Mouse (Mus musculus) heart, adult 18-20 months (tissue): Measurements from ENCODE around the gene Mto1. TPM values are rescaled to one million over a fixed set of nuclear protein-coding genes. Genes with fewer than 3 reads are reported as not detected.
A peak's percentile ranks its signal among the peaks of the same experiment; 100 is the strongest.
"Not testable (repeated sequence)": the region's sequence is repeated elsewhere in the genome, so short reads cannot be mapped to it uniquely, and the experiment has no call there.

Source experiments
- DNase-seq, 2 experiments: peaks; one replicate each; pipeline ENCODE4 v3.0.0; 2021 to 2022; ENCODE audit warnings: mixed read lengths in 1 of 2
- total RNA-seq, 2 experiments: library from RNA; stranded (reverse); gene quantifications; 2 replicates each; pipeline ENCODE4 v1.2.3; 2021

The Mto1 gene
- total RNA-seq, 2 experiments from 2014 or later, result 21.9 to 25.0 TPM

DNA sequence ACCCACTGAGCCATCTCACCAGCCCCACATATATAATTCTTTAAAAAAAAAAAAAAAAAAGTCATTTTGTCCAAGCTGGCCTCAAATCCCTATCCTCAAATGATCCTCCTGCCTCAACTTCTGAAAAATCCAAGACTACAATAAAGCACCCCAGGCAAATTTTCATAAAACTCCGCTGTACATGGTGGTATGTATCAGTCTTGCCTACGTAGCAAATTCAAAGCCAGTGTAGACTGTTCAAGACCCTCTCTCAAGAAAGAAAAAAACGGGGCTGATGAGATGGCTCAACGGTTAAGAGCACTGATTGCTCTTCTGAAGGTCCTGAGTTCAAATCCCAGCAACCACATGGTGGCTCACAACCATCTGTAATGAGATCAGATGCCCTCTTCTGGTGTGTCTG is 27.9 kb downstream of the Mto1 start:
- no peak for DNase-seq

DNA sequence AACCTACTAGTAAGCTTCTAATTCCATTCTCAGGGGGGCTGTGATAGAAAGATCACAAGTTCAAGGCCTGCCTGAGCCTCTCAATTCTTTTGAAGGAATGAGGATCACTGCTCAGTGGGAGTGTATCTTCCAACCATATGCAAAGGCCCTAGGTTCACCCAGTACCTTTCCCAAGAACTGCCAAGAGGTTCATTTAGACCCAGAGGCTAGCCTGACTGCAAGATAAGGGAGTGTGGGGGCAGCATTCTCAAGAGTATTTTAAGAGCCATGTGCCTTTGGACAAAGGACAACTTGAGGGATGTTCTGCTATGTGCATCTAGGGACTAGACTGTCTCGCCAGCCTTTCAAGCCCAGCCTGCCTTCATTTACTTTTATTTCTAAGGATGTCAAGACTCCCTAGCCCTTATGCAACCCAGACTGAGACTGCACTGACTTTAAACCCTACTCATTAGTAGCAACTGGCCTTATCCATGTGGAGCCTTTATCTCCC is 28.6 kb downstream of the Mto1 start:
- peak in 1 of 2 experiments; percentile 8 for DNase-seq

DNA sequence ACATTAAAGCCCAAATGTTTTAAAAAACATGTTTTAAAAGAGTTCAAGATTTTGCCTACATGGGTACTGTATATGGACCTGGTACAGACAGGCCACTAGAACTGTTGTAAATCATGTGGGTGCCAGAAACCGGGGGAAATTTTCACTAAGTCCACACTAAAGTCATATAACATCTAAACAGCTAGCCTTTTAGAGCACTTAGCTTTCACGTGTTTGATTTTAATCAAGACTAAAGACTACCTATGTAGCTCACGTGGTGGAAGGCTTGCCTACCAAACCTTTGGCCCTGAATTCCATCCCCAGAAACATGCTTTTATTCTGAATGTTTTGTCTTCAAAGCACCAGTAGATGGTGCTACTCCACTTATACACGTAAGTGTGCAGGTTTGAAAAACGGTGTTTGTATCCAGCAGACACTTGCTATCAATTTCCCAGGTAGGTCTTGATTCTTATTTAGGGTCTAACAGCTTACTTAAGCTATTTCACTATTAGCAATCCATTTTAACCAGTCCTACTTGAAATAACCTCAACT is 29.1 kb downstream of the Mto1 start:
- DNase-seq, result peak in 1 of 2 experiments; percentile 25

DNA sequence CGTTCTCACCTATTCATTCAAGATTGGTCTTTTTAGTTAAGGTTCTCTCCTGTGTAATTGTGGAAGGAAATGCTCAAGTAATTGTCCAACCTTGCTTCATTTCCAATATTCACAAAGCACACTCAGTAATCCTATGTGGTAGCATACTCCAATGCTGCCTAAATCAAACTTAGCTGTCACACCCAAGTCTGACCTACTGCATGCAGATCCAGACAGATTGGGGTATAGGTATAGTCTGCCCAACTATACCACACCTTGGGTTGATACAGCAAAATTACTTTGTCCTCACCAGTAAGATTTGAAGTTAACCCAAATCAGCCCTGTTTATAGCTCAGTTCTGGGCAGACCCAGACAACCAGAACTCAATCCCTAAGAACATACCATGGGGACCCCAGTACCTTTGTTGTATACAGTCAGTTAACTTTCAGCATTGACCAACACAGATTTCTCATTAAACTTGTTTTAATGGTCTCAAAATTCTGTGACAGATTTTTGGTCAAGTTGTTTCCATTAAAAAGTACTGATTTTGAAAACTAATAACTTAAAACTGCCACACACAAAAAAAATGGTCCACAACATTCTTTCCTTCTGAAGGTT is 30.1 kb downstream of the Mto1 start:
- DNase-seq, result not testable (repeated sequence)

DNA sequence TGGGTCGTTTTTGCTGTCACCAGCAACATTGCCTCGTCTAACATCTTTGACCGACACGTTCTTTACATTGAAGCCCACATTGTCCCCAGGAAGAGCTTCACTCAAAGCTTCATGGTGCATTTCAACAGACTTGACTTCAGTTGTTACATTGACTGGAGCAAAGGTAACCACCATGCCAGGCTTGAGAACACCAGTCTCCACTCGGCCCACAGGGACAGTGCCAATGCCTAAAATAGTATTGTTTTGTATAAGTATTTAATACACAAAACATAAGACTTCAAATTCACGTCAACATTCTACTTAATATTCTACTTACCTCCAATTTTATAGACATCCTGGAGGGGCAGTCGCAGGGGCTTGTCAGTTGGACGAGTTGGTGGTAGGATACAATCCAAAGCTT is 31.3 kb downstream of the Mto1 start:
- not testable (repeated sequence) for DNase-seq

DNA sequence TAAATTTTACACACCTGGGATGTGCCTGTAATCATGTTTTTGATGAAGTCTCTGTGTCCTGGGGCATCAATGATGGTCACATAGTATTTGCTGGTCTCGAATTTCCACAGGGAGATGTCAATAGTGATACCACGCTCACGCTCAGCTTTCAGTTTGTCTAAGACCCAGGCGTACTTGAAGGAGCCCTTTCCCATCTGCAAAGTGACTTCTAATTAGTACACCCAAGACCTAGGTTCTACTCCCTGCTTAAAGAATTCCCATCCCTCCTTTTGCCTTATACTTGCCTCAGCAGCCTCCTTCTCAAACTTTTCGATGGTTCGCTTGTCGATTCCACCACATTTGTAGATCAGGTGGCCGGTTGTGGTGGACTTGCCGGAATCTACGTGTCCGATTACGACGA is 32.2 kb downstream of the Mto1 start:
- DNase-seq, result not testable (repeated sequence)

DNA sequence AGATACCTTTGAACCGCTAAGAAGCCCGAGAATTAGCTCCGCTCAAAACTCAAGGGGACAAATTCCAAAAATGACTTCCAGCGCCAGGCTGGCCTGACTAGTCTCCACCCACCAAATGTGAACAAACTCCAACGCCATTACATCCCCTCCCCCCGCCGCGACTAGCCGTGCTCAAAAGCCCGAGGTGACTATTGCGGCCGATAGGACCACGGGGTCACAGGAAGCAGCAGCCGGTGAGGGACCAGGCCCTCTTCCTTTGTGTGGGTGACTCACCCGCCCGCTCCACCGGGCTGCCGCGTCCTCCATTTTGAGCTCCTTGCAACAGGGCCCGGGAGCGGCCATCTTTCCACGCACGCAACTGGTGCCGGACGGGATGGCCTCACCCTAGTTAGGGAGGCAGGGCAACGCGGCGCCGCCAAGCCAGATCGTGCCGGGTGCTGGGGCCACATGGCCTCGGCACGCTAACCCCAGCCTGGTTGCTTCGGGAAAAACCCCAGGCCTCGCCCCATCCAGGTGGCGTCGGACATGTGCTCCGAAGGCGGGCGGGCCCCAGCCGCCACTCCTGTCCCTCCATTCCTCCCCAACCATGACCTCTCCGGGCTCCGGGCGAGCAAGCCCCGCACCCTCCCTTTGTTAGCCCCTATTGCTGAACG is 32.8 kb downstream of the Mto1 start:
- DNase-seq, result peak; percentile 78 to 79

DNA sequence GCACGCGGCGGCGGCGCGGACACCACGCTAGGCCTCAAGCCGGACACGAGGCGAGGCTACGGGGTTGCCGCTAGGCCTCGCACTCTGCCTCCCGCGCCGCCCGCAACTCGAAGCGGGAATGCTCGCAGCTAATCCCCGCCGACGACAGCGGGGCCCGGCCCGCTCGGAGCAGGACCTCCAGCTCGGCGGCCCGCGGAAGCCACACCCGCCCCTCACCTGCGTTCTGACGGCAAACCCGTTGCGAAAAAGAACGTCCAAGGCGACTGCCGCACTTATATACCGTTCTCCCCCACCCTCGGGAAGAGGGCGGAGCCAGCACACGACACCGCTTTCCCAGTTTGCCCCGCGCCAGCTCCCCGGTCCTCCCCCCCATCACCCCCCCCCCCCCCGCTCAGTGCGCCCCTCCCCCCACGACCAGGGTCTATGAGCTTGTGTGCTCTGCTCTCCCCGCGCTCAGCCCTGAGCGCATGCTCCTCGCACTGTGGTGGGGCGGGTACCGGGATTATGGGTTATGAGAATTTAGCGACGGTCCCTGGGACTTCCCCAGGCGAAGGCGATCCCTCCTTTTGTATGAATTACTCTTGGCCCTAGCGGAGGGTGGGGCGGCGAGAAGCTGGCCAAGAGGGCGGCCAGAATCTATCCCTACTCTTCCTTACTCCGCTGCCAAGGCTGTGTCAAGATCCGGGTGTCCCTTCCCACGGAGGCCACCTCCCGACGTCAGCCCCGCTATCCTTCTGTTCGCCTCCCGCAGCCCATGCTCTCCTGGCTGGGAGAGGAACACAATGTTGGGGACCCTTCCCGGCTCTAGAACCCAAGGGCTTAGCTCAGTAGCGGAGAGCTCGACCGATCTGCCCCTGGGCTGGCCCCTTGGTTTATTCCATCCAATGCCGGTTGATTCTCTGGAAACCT is 33.7 kb downstream of the Mto1 start:
- DNase-seq, result peak; percentile 95 to 98

DNA sequence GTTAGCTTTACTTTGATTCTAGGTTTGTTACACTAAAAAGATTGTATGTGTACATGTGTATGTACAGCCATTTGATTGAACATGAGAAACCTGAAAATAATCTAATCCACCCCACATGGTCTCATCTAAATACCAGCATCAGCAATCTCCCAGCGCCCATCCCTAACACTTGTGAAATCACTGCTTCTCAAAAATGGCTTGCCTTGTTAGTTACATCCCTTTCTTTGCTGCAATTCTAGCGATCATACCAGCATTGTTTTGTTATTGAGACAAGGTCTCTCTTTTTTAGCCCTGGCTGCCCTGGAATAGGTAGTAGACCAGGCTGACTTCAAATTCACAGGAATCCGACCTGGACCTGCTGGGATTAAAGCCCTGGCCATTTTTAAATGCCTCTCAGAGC is 34.4 kb downstream of the Mto1 start:
- no peak for DNase-seq

DNA sequence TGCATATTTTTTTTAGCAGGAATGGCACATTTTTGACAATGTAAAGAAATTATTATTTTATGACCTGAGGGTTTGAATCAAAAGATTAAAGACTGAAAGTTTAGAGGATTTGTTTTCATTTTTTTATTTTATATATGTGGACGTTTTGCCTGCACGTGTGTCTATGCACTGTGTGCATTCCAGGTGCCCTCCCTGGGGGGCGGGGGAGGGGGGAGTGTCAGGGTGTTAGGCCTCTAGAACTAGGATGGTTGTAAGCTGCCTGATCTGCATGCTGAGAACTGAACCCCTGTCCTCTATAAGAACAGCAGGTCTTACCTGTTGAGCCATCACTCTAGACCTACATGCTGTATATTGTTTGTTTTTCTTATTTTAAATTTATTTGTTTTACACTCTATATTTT is 36.7 kb downstream of the Mto1 start:
- DNase-seq, result no peak

DNA sequence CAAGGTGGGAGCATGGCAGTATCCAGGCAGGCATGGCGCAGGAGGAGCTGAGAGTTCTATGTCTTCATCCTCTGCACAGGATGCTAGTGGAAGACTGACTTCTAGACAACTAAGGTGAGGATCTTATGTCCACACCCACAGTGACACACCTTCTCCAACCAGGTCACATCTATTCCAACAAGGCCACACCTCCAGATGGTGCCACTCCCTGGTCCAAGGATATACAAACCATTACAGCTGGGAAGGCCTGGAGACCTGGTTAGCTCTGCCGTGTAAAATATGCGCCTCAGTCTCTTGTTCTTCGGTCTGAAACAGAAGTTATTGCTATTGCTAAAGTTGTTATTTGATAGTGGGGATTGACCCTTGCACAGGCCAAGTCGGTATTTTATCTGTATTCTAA is 40.0 kb downstream of the Mto1 start:
- not testable (repeated sequence) for DNase-seq

DNA sequence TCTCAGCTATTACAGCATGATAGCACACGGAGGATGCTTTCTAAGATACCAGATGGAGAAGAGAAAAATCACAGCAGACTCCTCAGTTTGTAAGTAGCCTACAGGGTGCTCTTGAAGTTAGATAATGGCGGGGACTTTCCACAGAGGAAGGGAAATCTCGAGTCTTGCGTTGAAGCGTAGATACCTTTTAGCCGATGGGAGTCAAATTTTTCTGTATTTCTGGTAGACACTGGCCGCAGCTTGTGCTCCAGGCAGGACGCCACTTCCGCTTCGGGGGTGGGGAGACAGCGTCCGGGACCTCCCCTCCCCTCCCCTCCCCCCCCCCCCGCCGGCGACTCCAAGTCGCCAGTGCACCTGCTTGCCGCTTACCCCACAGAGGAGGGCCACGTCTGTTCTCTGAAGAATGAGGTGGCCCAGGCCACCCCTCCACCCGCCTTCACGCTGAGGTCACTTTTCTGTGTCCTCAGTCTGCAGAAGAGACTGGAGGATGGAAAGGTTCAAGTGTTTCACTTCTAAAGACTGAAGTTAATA is 40.9 kb downstream of the Mto1 start, which contains the start of gene Eef1a1:
TSS of gene Eef1a1 (minus strand) at position 262 of the 531 bp plus-strand sequence.
- peak; percentile 77 for DNase-seq

DNA sequence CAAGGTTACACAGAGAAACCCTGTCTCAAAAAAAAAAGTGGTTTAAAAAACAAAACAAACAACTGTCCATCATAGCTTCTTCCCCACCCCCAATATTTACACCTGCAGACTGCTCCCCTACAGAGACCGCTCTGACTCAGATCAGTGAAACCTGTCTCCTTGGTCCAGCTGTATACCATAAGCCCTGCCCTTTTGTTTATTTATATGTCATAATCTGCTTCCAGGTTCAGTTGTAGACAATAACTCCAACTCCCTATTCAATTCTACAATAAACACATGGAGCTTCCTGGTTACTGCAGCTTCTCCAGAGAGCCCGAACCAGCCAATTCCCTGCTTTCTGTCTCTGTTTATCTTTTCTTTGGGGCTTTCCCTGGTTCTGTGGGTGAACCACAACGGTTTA is 43.2 kb downstream of the Mto1 start:
- DNase-seq, result no peak

DNA sequence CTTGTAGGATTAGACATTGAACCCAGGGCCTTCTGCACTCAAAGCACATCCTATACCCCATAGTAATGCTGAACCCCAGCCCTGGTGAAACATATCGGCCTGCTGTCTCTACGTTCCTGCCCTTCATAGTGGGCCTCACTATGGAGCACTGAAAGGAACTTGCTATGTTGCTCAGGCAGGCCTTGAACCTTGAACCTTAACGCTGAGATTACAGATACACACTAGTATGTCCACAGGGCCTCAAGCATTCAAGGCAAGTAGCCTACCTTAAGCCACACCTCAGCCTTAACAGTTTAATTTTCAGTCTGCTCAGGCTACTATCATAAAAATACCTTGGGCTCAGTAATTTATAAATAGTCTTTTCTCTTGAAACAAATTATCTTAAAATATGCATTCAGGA is 44.2 kb downstream of the Mto1 start:
- no peak for DNase-seq

DNA sequence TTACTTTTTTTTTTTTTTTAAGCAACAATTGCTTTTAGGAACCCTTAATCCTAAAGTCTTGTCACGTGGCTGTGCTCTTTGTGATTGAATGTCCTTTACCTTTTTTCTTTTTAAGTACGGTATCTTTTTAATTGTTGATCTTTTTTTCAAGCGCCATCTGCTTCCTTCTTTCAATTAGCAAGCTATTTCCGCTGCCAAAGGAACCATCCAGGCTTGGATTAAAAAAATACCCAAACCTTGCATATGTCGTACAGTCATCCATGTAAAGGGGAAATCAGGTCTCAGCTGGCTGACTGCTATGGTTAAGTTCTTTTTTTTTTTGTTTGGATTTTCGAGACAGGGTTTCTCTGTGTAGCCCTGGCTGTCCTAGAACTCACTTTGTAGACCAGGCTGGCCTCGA is 45.2 kb downstream of the Mto1 start:
- no peak for DNase-seq

DNA sequence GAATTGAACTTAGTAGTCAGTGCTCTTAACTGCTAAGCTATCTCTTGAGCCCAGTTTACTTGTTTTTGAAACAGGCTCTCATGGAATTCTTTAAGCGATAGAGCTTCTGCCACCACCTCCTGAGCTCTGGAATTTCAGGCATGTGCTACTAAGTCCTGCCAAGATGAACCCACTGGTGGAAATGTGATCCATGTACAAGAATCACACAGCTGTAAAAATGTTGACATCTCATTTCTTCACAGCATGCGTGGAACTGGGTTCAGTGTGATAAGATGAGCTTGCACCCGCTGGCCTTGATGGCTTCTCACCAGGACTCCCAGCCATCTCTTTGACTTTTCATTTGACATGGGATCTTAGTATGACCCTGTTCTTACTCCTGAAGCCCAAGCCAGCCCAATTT is 52.4 kb downstream of the Mto1 start:
- no peak for DNase-seq

DNA sequence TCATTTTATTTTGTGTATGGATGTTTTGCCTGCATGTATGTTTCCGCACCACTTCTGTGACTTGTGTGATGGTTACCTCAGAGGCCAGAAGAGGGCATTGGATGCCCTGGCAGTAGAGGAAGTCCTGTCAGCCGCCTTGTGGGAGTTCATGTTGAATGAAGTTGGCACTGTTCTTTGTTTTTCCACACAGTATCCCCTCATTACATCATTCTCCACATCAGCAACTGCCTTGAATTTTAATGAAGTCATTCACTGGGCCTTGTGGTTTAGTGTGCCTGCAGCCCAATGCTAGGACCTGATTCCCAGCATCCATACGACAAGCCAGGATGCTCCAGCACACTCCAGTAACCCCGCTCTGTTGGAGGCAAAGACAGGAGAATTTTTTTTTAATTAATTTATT is 53.3 kb downstream of the Mto1 start:
- no peak for DNase-seq

DNA sequence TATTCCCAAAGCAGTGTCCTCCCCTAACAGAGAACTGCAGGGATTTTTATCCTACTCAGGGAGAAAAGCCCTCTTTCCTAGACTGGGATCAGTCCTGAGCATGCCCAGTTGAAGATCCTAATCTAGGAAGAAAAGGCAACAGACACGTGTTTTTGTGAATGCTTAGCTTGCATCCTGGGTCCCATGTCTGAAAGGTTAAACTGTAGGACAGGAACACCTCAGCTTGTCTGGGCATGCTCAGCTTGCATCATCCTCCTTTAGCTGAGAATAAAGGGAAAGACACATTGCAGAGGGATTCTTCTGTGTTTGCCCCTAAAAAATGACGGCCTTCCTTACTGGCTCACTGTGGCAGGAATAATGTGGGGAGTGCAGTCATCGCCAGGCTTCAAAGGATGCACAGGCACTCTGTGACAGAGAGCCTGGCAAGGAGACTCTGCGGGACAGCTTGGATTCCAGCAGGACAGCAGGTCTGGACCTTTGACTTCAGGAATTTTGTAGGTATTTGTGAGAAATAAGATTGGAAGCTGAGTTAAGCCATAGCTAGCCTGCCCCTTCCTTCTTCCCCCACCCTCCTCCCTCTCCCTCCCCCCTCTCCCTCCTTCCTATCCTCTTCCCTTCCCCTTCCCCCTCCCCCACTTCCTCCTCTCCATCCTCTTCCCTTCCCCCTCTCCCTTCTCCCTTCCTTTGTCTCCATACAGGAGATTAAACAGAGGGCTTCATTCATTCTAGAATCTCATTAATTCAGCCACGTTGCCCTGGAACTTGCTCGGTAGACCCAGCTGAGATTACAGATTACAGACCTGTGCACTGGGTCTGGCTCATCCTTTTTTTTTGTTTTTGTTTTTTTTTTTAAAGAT is 55.4 kb downstream of the Mto1 start:
- DNase-seq, result no peak

DNA sequence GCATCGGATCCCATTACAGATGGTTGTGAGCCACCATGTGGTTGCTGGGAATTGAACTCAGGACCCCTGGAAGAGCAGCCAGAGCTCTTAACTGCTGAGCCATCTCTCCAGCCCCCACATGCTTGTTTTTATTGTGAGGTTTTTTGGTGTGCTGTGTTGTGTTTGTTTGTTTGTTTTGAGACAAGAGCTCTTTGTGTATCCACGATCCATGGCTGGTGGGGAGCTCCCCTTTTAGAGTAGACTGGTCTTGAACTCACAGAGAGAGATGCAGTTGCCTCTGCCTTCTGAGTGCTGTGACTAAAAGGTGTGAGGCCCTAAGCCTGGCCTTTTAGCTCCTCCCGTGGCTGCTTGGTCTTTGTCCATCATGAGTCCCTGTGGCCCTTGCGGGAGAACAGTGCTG is 56.1 kb downstream of the Mto1 start:
- no peak for DNase-seq

DNA sequence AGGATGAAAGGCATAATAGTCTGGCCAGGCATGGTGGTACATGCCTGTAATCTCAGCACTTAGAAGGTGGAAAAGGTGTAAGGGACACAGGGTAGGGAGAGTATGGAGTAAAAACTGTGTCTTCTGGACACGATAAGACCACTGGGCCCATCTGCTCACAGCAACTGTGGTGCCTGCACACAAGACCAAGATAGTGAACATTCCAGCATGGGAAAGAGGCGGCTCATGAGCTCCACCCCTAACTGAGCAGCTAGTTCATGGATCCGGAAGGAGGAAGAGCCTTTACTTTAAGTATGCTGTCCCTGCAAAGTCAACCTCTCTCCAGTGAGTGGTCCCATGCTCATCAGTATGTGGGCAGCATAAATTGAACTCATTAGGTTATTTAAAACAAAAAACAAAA is 56.7 kb downstream of the Mto1 start:
- no peak for DNase-seq

DNA sequence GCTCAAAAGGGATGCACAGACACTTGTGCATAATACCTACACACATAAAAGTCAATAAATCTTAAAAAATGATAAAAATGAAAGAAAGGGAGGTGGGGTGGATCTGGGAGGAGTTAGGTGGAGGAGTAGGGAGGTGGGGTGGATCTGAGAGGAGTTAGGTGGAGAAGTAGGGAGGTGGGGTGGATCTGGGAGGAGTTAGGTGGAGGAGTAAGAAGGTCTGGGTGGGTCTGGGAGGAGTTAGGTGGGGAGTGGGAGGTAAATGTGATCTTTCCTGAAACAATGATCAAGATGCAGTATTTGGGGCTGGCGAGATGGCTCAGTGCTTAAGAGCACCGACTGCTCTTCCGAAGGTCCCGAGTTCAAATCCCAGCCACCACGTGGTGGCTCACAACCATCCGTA is 57.2 kb downstream of the Mto1 start:
- DNase-seq, result no peak
